Mouse (Mus musculus) T-helper 1 cell (primary cell): ENCODE measurements around the gene Aldh3b1.

ENCODE experiments used
- in situ Hi-C: fragments of 300-600 bp; cut with MboI, MseI; formaldehyde crosslinking; loops from one replicate; pipeline ENCODE4 v1.15.1; 2025; ENCODE audit warnings: high pct_unique_total_duplicates

The Aldh3b1 gene

GRCm38 (mm10) chr19:3882214-3882613 lies 47.4 kb downstream of the Aldh3b1 start:
- in situ Hi-C loops: no loop called here

GRCm38 (mm10) chr19:3880054-3880848 lies 49.4 kb downstream of the Aldh3b1 start:
- in situ Hi-C loops: no loop called here

GRCm38 (mm10) chr19:3875045-3875444 lies 54.6 kb downstream of the Aldh3b1 start:
- in situ Hi-C loops: no loop called here

- in situ Hi-C loops: no loop called here
Measured at GRCm38 (mm10) chr19:3872373-3872772, 57.2 kb downstream of the Aldh3b1 start.

GRCm38 (mm10) chr19:3871468-3871867 lies 58.1 kb downstream of the Aldh3b1 start:
- in situ Hi-C loops: no loop called here

GRCm38 (mm10) chr19:3868290-3868689 lies 61.3 kb downstream of the Aldh3b1 start:
- in situ Hi-C loops: no loop called here

- in situ Hi-C loops: no loop called here
Measured at GRCm38 (mm10) chr19:3864960-3865359, 64.6 kb downstream of the Aldh3b1 start.
